Mouse (Mus musculus) liver, embryonic 12.5 days (tissue): ENCODE data around the gene Tep1. TPM values are rescaled to one million over a fixed set of nuclear protein-coding genes. Genes with fewer than 3 reads are reported as not detected.
"Not testable (repeated sequence)": the region's sequence is repeated elsewhere in the genome, so short reads cannot be mapped to it uniquely, and the experiment has no call there.

Experiments
- ATAC-seq: fragments of 200-750 bp; cut with Nextera tagmentation; 2 replicates; pipeline ENCODE4 v1.8.0; 2017; ENCODE audit warnings: moderate number of reproducible peaks, mild to moderate bottlenecking, moderate library complexity
- H3K27ac ChIP-seq: fragments of 300-500 bp; sonication (generic); 2 replicates; pipeline ENCODE4 v1.5.1; 2016; ENCODE audit warnings: mild to moderate bottlenecking
- H3K27me3 ChIP-seq: fragments of 300-500 bp; sonication (generic); replicated peaks from 2 replicates; pipeline ENCODE4 v1.6.1; 2016; ENCODE audit warnings: mild to moderate bottlenecking, moderate library complexity
- H3K36me3 ChIP-seq: fragments of 300-500 bp; sonication (generic); 2 replicates; pipeline ENCODE4 v1.6.1; 2016; ENCODE audit warnings: mild to moderate bottlenecking, moderate library complexity
- H3K4me1 ChIP-seq: fragments of 300-500 bp; sonication (generic); 2 replicates; pipeline ENCODE4 v1.6.1; 2016
- H3K4me2 ChIP-seq: fragments of 300-500 bp; sonication (generic); 2 replicates; pipeline ENCODE4 v1.6.1; 2016; ENCODE audit warnings: mild to moderate bottlenecking, moderate library complexity
- H3K4me3 ChIP-seq: fragments of 300-500 bp; sonication (generic); 2 replicates; pipeline ENCODE4 v1.5.1; 2016; ENCODE audit warnings: mild to moderate bottlenecking, moderate library complexity
- H3K9ac ChIP-seq: fragments of 300-500 bp; sonication (generic); 2 replicates; pipeline ENCODE4 v1.6.1; 2016; ENCODE audit warnings: mild to moderate bottlenecking, moderate library complexity
- H3K9me3 ChIP-seq: fragments of 300-500 bp; sonication (generic); replicated peaks from 2 replicates; pipeline ENCODE4 v1.6.1; 2016; ENCODE audit warnings: mild to moderate bottlenecking, moderate library complexity
- WGBS: fragments of 180-500 bp; shearing (Covaris S2); methylation state at CpG from one replicate; pipeline ENCODE4 v1.1.7; 2016; ENCODE audit not compliant: insufficient replicate concordance; 5-methylcytosine and 5-hydroxymethylcytosine counted together
- polyA plus RNA-seq: library from polyadenylated mRNA; unstranded; fragments of >200 nt; fragmentation: Nextera tagmentation; extraction: Ambion mirVana; gene quantifications from 2 replicates; pipeline ENCODE4 v1.2.1, GENCODE M21; 2016

Gene Tep1
- polyA plus RNA-seq, 1 experiment from 2014 or later = 2.2 TPM

DNA sequence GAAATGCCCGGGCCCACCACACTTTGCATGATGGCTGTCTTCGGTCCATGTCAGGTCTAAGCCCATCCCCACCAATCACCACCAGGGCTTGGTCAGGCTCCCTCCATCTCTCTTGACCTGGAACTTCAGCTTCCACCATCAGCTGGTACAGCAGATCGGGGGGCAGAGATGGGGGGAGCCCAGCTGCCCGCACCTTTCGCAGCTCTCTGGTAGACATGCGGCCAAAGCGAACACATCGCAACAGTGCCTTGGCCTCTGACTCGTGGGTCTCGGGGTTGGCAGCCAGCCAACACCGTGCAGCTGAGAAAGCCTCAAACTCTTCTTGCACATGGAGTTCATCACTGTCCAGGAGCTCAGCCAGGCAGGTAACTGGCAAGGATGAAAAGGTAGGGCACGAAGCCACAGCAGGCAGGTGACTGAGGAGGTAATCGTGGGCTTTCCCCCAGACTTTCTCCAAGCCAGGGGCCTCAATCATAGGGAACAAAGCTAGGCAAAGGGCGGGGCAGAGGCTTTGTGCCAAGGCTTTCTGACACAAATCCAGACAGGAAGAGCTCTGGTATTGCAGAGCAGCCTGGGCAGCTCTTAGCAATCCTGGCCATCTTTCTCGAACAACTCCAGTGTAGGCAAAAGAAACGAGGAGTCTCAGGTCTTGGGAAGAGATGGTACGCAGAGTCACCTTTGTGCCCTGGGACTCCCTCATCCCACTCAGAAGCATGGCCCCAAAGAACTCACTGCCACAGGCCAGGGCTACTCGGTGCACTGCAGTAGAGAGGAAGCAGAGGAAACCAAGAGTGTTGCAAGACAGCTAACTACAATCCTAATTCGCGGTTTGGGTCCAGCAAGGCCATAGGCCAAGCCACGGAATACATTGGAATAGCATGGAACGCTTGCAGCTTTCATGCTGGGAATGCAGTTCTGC is 22.4 kb upstream of the Tep1 start:
- peaks cover 29% of the 10 kb centered on the region for H3K27me3 ChIP-seq
- H3K36me3 ChIP-seq = no peaks in the 10 kb centered on the region
- 69% methylated on average over 22 of the region's 22 CpGs for WGBS
- no peak overlapping the region for H3K27ac ChIP-seq
- no peak overlapping the region for H3K4me2 ChIP-seq
- H3K4me3 ChIP-seq = no peak overlapping the region
- no peaks in the 10 kb centered on the region for H3K9me3 ChIP-seq
- no peak for ATAC-seq
- H3K4me1 ChIP-seq = 0 out of 2 replicates have a peak, but pooled peaks cover 7% of the 10 kb centered on the region
- H3K9ac ChIP-seq = no peak overlapping the region

DNA sequence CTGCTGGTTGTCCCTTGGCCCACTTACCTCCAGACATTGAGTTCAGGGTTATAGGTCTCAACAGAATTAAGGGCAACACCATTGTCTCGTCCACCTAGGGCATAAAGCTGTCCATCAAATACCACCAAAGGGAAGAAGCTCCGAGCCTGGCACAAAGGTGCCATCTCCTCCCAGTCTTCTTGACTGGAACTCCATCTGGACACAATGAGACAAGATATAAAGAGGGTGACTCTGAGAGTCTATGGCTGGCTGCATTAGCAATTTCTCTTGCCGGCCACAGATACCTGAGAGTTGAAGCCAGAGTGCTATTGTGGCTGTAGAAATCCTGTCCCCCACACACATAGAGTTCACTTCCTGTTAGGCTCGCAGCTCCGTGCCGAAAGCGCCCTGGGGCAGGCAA is 21.7 kb upstream of the Tep1 start:
- Histone ChIP-seq H3K4me2 (no peak overlapping the region), H3K9me3 (no peaks in the 10 kb centered on the region), H3K9ac (no peak overlapping the region), H3K27ac (no peak overlapping the region), H3K4me1 (0 out of 2 replicates have a peak, but pooled peaks cover 7% of the 10 kb centered on the region), H3K36me3 (no peaks in the 10 kb centered on the region), H3K4me3 (no peak overlapping the region), H3K27me3 (peaks cover 22% of the 10 kb centered on the region)
- WGBS = 70% methylated on average over 7 of the region's 7 CpGs
- no peak for ATAC-seq

GRCm38 (mm10) chr14:50891621-50892020 is 21.3 kb upstream of the Tep1 start:
- WGBS = 83% methylated on average over 8 of the region's 8 CpGs
- H3K9me3 ChIP-seq = no peaks in the 10 kb centered on the region
- ATAC-seq = no peak
- H3K4me3 ChIP-seq = no peak overlapping the region
- H3K27me3 ChIP-seq = peaks cover 18% of the 10 kb centered on the region
- H3K9ac ChIP-seq = no peak overlapping the region
- no peaks in the 10 kb centered on the region for H3K36me3 ChIP-seq
- H3K4me1 ChIP-seq = 0 out of 2 replicates have a peak, but pooled peaks cover 4% of the 10 kb centered on the region
- no peak overlapping the region for H3K4me2 ChIP-seq
- H3K27ac ChIP-seq = no peak overlapping the region

GRCm38 (mm10) chr14:50876236-50876950 is 6.0 kb upstream of the Tep1 start:
- Histone ChIP-seq H3K27me3 (no peaks in the 10 kb centered on the region), H3K4me3 (no peak overlapping the region), H3K9me3 (no peaks in the 10 kb centered on the region), H3K27ac (no peak overlapping the region), H3K9ac (no peak overlapping the region), H3K4me2 (no peak overlapping the region), H3K4me1 (peaks cover 5% of the 10 kb centered on the region), H3K36me3 (no peaks in the 10 kb centered on the region)
- ATAC-seq = no peak
- WGBS = 68% methylated on average over 6 of the region's 6 CpGs

GRCm38 (mm10) chr14:50875591-50876230 is 5.4 kb upstream of the Tep1 start:
- no peak overlapping the region for H3K27ac ChIP-seq
- H3K9me3 ChIP-seq = no peaks in the 10 kb centered on the region
- peaks cover 8% of the 10 kb centered on the region for H3K4me1 ChIP-seq
- H3K36me3 ChIP-seq = no peaks in the 10 kb centered on the region
- no peaks in the 10 kb centered on the region for H3K27me3 ChIP-seq
- H3K4me2 ChIP-seq = no peak overlapping the region
- no peak overlapping the region for H3K9ac ChIP-seq
- ATAC-seq = no peak
- WGBS = 56% methylated on average over 6 of the region's 6 CpGs
- H3K4me3 ChIP-seq = no peak overlapping the region

GRCm38 (mm10) chr14:50875175-50875574 is 4.8 kb upstream of the Tep1 start:
- Histone ChIP-seq H3K9me3 (no peaks in the 10 kb centered on the region), H3K4me3 (no peak overlapping the region), H3K9ac (no peak overlapping the region), H3K27me3 (no peaks in the 10 kb centered on the region), H3K27ac (no peak overlapping the region), H3K36me3 (no peaks in the 10 kb centered on the region), H3K4me2 (no peak overlapping the region), H3K4me1 (peaks cover 13% of the 10 kb centered on the region)
- ATAC-seq = no peak
- 69% methylated on average over 3 of the region's 3 CpGs for WGBS

DNA sequence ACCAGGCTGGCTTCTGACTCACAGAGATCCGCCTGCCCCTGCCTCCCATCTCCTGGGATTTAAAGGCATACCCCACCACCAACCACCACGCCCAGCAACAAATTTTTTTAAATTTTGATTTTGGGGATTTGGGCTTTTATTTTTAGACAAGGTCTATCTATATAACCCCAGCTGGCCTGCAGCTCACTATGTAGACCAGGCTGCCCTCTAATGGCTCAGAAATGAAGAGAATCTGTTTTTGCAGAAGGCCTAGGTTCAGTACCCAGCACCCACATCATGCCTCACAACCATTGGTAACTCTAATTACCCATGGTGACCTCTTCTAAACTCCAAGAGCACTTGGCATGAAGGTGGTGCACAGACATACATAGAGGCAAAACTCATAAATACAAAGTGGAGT is 924 bp upstream of the Tep1 start:
- H3K9ac ChIP-seq = no peak overlapping the region
- no peaks in the 10 kb centered on the region for H3K9me3 ChIP-seq
- no peaks in the 10 kb centered on the region for H3K36me3 ChIP-seq
- H3K4me1 ChIP-seq = peaks cover 17% of the 10 kb centered on the region
- H3K27me3 ChIP-seq = no peaks in the 10 kb centered on the region
- no peak for ATAC-seq
- no peak overlapping the region for H3K4me3 ChIP-seq
- no peak overlapping the region for H3K27ac ChIP-seq
- no peak overlapping the region for H3K4me2 ChIP-seq
- 75% methylated on average over 2 of the region's 2 CpGs for whole genome bisulfite sequencing

- ATAC-seq = no peak
- Histone ChIP-seq H3K36me3 (no peaks in the 10 kb centered on the region), H3K4me3 (peak overlapping the region; percentile 66), H3K4me2 (peak overlapping the region; percentile 77), H3K27me3 (no peaks in the 10 kb centered on the region), H3K4me1 (peaks cover 17% of the 10 kb centered on the region), H3K9ac (peak overlapping the region; percentile 64; the same call in 1 of the 2 replicates), H3K27ac (no peak overlapping the region), H3K9me3 (no peaks in the 10 kb centered on the region)
- WGBS = 46% methylated on average over 5 of the region's 5 CpGs
Observed at GRCm38 (mm10) chr14:50870805-50871143, 414 bp upstream of the Tep1 start.

- 62% methylated on average over 5 of the region's 5 CpGs for WGBS
- H3K4me1 ChIP-seq = peaks cover 11% of the 10 kb centered on the region
- H3K27ac ChIP-seq = no peak overlapping the region
- no peak for ATAC-seq
- no peaks in the 10 kb centered on the region for H3K36me3 ChIP-seq
- no peaks in the 10 kb centered on the region for H3K27me3 ChIP-seq
- H3K9ac ChIP-seq = no peak overlapping the region
- no peak overlapping the region for H3K4me3 ChIP-seq
- H3K9me3 ChIP-seq = no peaks in the 10 kb centered on the region
- no peak overlapping the region for H3K4me2 ChIP-seq
Observed at GRCm38 (mm10) chr14:50868656-50869055, 1.7 kb downstream of the Tep1 start.

- H3K9ac ChIP-seq = no peak overlapping the region
- H3K4me3 ChIP-seq = no peak overlapping the region
- H3K27ac ChIP-seq = no peak overlapping the region
- no peak overlapping the region for H3K4me2 ChIP-seq
- H3K4me1 ChIP-seq = peaks cover 11% of the 10 kb centered on the region
- 53% methylated on average over 4 of the region's 4 CpGs for WGBS
- no peaks in the 10 kb centered on the region for H3K27me3 ChIP-seq
- no peaks in the 10 kb centered on the region for H3K9me3 ChIP-seq
- no peak for ATAC-seq
- no peaks in the 10 kb centered on the region for H3K36me3 ChIP-seq
Observed at GRCm38 (mm10) chr14:50868211-50868610, 2.1 kb downstream of the Tep1 start.

GRCm38 (mm10) chr14:50866966-50867365 is 3.4 kb downstream of the Tep1 start:
- Histone ChIP-seq H3K27me3 (no peaks in the 10 kb centered on the region), H3K9me3 (no peaks in the 10 kb centered on the region), H3K4me2 (no peak overlapping the region), H3K9ac (no peak overlapping the region), H3K27ac (no peak overlapping the region), H3K4me1 (peaks cover 14% of the 10 kb centered on the region), H3K36me3 (0 out of 2 replicates have a peak, but pooled peaks cover 3% of the 10 kb centered on the region), H3K4me3 (no peak overlapping the region)
- no peak for ATAC-seq
- WGBS = 82% methylated on average over 3 of the region's 3 CpGs

DNA sequence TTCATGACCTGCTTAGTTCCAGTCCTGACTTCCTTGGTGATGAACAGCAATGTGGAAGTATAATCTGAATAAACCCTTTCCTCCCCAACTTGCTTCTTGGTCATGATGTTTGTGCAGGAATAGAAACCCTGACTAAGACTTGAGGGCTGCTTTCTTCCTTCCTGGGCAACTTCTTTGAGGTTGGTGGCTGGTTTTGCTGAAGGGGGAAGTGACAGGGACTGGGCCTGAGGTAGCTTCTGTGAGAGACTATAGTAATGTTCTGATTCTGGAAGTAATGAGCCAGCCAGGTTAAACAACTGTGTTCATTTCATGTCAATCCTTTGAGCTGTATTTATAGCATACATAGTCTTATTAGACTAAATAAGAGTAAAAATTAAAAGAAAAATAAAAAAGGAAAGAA is 5.4 kb downstream of the Tep1 start:
- ATAC-seq, H3K36me3 ChIP-seq, H3K9me3 ChIP-seq: not testable (repeated sequence)

More for the DNA sequence above, 5.4 kb downstream of the Tep1 start:
- H3K4me2 ChIP-seq, H3K4me3 ChIP-seq, H3K27me3 ChIP-seq, H3K27ac ChIP-seq, H3K4me1 ChIP-seq, H3K9ac ChIP-seq: not testable (repeated sequence)
